Mouse (Mus musculus): ENCODE results near the gene Gm21976.

- peak; percentile 44; the same call in 1 of the 2 replicates for TF ChIP-seq CTCF (IDR thresholded peaks at IDR 0.05; ENCODE audit: control insufficient read depth, insufficient read depth, insufficient replicate concordance, low read depth, low read length)
- TF ChIP-seq POLR2A (IDR thresholded peaks at IDR 0.05; ENCODE audit: control insufficient read depth, low read depth, low read length) = no peak
Observed at GRCm38 (mm10) chr13:98239978-98240641, 39.6 kb upstream of the Gm21976 start.
